Mouse (Mus musculus) c-Kit-positive CD71-positive TER-119-positive erythroid progenitor cells, embryonic 14.5 days (primary cell): Measurements from ENCODE around the gene Mmel1.

Experiments used
- DNase-seq: peaks from one replicate; pipeline ENCODE4 v3.0.0-alpha.2; 2013; ENCODE audit warnings: low spot score

The Mmel1 gene

DNA sequence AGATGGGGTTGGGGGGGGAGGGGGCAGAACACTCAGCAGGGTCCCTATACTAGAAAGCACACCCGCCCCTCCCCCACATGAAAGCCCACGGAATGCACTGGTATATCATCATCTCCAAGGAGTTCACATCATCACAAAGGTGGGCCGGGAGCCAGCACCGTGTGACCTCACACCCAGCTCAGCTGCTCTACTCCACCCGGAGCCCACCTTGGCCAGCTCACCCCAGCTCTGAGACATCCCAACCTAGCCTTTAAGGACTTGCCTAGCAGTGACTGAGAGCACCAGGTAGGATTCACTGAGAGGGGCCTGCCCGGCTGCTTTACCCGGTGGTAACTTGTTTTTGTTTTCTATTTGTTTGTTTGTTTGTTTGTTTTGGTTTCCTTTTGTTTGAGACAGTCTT is at the start of gene Mmel1:
Gene Mmel1, plus strand, starts transcription at position 146 of the 400 bp plus-strand sequence.
- DNase-seq, result no peak

DNA sequence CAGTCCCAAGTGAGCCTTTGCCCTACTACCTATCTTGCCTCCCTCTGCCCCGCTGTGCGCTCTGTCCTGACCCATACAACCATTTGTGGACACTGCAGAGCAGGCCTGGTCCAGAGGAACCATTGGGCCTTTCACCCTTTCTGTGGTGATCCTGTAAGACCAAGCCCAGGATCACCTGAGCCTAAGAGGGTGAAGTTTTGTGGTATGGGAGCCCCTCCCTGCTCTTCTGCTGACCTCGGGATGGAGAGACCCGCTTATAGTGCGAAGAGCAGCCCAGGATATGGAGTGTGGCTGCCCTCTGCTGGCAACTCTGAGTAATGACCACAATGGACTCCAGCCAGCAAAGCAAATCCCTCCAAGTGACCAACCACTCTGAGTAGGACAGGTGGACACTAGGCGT is 43.7 kb upstream of the Mmel1 start:
- DNase-seq, result peak; percentile 29

DNA sequence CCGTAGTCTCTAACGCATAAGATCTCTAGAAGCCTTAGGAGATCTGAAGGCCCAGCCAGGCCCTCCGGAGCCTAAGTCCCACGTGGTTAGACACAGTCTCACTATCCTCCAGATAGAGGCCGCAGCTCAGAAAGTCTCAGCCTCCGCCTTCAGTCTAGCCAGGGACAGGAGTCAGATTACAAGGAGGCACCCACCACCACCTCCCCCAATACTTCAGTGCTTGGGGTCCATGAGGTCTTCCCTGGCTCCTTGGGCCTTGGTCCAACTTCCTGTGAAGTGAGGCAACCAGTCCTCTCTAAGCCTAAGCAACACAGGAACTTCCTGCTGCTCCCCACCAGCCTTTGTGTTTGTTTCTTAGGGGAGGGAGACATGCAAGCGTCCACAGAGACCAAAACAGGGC is 43.2 kb upstream of the Mmel1 start:
- DNase-seq, result no peak

DNA sequence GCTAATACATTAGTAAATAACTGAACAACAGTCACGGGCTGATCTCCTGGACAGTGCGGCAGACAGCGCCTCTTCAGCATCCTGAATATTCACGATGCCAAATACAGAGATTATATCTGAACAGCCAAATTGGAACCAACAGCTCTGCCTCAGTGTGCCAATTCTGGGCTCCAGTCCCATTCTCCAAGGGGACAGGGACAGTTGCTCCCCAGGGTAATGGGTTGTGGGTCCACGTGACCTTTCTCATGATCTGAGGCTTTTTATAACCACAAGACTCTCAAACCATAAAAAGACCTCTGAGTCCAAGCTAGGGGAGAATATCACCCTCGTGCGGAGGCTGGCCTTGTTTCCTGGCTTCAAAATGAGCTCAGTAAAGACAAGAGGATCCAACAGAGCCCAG is 42.2 kb upstream of the Mmel1 start:
- DNase-seq, result no peak

DNA sequence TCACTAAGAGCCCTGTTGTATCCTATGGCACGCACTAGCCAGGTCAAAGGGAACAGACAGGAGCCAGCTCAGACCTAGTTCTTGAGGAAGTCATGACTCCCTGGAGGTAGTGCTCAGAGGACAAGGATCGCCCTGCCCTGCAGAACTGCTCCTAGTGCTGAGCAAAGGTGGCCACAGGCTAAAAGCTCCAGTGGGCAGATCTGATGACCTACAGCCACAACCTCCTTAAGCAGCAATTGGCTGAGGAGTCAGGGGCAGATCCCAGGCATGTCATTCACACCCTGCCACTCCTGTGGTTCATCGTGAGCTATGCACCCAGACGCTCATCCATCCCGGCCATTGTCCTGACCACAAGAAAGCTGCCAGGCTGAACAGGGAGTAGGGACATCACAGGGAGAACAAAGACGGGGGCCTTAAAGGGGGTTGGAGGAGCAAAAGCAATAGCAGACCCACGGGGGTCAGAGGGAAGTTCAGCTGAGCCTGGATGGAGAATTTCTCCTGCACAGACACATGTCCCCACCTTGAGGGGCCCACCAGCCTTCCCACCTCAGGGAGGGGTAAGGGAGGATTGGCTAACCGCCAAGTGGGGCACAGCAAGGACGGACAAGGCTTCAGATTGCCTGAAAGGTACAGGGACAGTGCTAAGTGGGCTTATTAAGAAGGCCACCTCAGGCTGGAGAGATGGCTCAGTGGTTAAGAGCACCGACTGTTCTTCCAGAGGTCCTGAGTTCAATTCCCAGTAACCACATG is 41.3 kb upstream of the Mmel1 start:
- no peak for DNase-seq

DNA sequence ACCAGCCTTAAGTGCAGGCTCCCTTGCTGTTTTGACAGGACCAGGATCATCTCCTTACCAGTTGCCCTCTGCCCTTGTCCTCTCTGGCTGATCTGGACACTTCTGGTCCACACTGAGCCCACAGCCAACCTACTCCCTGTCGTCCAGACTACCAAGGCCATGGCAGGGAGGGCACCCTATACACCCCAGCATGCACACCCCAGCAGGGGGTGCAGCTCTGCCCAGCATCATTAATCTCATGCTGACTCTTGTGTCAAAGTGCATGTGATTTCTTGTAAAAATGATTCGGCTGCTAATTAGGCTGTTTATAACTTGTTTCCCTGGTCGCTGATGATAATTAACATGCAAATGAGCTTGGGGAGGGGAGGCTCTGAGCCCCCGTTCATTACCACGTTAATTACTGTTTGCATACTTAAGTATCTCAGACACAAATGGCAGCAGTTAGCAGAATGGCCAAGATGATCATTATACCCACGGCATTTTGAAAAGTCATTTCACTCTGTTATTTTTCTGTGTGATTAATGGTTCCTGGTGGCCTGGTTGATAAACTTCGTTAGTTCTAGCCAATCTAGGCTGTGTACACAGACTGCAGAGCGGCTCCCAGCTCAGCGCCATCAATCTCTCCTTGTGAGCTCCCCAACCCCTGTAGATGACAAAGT is 37.3 kb upstream of the Mmel1 start:
- no peak for DNase-seq

DNA sequence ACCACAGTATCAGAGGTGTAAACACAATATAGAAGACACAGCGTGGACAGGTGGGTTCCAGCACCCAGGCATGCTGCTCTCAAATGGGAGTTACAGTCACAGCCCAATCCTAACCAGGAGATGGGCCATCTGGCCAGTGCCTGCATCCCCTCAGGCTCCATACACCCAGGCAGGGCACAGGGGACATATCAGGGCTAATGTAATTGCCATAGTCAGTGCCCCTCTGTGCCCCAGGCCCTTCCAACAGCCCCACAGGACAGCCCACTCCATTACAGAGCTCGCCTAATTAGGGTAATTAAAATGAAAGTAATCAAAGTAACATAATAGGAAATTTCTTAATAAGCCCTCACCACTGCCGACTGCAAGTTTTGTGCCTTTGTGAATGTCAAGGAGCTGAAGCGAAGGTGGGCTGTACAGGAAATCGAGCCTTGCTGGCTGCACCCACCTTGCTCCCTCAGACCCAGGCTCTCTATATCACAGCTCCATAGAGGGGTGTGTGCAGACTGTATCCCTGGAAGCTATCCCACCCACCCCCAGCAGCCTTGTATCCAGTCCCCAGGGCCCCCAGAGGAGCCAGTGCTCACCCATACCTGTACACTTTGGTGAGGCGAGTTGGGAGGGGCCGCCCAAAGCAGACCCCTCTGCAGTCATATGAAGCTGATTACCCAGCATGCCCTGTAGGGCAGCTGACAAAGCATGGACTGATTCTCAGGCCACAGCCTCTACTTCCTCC is 33.0 kb upstream of the Mmel1 start:
- no peak for DNase-seq

DNA sequence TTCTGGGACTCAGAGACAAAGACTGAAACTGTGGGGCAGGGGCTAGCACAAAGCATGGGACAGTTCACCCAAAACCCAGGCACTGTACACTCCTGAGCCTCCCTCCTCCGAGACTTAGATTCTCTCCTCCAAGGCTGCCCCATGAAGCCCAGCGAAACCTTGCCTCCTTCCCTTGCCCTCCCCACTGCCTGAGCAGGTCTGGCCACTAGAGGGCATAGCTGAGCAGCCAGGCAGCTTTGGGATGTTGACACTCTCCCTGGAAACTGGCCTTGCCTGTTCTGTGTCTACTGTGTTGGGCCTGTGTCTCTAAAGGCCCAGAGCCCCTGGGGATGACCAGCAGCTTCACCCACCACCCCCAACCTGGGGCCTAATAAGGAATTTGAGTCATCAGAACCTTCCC is 32.2 kb upstream of the Mmel1 start, which contains the start of gene Ttc34:
Gene Ttc34, plus strand, starts transcription at position 290 of the 400 bp plus-strand sequence.
- DNase-seq, result peak; percentile 60

DNA sequence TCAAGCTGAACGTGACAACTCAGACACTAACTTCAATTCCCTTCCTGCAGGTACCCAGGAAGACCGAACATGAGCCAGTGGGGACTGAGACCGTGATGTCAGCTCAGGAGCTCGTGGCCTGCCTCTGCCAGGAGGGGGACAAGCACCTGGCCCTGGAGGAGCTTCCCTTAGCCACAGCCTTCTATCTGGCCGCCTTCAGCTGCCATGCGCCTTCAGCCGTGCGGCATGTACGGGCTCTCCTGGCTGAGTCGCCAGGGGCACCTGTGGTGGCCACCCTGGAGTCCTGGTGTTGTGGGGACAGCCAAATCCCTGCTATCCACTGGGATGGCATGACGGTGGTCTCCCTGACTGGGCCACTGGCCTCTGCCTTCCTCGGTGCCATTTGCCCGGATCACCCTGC is 30.6 kb upstream of the Mmel1 start:
- DNase-seq, result no peak

DNA sequence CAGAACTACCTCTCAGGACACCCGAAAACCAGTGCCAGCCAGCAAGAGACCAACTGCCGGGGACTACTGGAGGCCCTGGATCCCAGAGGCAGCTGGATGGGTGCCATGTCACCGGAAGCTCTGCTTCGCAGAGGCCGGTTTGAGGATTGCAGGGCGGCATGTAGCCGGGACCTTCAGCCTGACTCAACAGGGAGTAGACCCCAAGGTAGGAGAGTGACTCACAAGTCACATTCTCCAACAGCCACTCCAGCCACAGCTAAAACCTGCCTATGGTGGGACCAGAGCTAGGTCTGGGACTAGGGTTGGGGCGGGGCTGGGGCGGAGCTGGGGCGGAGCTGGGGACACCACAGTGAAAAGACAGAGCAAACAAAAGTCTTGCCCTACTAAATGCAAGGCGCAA is 30.0 kb upstream of the Mmel1 start:
- DNase-seq, result peak; percentile 26

DNA sequence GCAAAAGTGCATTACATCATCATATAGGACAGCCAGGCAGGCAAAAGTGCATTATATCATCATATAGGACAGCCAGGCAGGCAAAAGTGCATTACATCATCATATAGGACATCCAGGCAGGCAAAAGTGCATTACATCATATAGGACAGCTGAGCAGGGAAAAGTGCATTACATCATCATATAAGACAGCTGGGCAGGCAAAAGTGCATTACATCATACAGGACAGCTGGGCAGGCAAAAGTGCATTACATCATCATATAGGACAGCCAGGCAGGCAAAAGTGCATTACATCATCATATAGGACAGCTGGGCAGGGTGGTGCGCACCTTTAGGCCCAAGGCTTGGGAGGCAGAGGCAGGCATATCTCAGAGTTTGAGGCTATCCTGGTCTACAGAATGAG is 16.7 kb upstream of the Mmel1 start:
- no peak for DNase-seq

DNA sequence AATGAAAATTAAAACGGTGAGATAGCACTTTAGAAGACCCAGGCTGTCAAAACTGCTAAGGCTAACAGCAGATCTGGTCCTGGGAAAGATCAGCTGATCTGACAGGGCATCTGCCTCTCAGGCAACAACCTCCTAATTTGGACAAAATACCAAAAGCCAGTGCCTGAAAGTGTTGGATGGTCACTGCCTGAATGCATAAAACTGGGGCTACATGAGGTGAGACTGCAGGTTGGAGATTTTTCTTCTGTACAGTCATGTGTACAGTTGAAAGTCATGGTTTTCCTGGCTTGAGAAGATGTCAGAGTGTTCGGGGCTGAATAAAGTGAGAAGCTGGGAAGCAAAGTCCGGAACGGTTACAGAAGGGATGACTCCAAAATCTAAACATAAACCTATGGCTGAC is 15.5 kb upstream of the Mmel1 start:
- DNase-seq, result no peak

DNA sequence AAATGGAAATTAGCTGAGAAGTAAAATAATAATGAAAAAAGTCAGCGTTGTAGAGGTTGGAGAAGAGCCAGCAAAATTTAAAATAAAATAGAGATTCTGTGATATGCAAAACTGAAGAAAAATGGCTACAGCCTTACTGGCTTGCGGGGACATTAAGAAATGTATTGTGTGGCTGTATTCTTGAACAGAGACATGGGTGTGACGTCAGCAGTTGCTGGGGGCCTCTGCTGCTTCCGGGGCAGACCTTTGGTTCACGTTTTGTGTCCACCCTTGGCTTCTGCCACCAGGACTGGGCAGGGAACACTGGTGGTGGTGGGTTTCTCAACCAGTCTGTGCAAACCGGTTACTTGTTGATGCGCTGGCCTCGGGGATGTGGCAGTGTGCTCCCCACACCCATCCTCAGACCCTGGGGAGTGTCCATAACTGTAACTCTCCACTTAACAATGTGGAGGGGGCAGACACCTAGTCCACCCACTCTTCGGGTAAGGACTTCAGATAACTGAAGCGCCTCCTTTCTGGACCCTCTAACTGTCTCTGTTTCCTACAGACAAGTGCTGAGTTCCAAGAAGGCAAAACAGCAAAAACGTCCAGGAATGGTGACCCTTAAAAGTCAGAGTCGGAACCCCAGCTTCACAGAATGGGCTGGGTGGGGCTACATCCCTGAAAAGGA is 14.6 kb upstream of the Mmel1 start:
- no peak for DNase-seq

DNA sequence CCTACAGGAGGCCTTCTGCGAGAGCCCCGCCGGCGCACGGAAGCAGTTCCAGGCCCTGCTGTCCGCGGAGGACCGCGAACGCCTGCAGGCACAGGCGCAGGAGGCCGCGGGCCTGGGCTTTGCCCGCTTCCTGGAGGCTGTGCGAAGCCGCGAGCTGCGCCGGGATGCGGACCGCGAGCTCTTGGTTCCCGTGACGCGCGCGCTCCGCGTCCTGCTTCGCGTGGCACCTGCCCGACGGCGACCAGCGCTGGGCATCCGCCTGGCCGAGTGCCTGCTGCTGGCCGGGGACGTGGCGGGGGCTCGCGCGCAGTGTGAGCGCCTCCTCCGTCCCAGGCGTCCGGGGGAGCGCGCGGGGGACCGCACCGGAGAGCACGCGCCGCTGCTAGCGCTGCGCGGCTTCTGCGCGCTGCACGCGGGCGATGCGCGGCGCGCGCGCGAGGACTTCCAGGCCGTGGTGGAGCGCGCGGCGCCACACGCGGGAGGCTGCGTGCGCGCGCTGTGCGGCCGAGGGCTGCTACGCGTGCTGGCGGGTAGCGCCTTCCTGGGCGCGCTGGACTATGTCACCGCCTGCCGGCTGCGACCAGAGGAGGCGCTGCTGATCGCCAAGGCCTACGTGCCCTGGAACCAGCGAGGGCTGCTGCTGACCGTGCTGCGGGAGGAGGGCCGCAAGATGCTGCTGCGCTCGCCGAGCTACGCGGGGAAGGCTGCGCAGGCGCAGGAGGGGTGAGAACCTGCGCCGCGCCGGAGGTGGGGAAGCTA is 13.5 kb upstream of the Mmel1 start:
- DNase-seq, result no peak

DNA sequence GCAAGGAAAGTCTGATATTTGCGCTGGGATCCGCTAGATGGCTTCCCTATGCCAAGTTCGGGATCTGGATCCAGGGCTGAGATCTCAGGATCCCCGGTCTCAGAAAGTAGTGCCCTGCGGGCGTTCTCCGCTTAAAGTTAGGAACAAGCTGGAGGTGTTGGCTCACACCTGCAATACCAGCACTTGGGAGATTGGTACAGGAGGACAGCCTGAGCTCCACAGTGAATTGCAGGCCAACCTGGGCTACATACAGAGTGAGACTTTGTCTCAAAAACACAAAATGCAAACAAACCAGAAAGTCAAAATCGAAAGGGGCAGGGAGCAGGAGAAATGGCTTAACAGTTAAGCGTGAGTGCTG is 12.9 kb upstream of the Mmel1 start:
- no peak for DNase-seq

DNA sequence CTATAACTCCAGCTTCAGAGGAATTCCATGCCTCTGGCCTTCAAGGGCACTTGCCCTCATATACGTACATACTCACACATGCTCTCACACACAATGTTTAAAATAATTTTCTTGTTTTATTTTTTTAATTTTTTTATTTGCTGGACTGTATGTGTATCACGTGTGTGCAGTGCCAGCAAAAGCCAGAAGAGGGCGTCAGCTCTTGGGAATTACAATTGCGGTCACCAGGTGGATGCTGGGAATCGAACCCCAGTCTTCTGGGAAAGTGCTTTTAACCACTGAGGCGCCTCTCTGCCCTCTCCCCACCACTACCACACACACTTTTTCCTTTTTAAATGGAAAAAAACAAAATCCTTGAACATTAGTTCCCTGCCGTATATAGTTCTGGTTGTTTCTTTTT is 12.5 kb upstream of the Mmel1 start:
- DNase-seq, result no peak

DNA sequence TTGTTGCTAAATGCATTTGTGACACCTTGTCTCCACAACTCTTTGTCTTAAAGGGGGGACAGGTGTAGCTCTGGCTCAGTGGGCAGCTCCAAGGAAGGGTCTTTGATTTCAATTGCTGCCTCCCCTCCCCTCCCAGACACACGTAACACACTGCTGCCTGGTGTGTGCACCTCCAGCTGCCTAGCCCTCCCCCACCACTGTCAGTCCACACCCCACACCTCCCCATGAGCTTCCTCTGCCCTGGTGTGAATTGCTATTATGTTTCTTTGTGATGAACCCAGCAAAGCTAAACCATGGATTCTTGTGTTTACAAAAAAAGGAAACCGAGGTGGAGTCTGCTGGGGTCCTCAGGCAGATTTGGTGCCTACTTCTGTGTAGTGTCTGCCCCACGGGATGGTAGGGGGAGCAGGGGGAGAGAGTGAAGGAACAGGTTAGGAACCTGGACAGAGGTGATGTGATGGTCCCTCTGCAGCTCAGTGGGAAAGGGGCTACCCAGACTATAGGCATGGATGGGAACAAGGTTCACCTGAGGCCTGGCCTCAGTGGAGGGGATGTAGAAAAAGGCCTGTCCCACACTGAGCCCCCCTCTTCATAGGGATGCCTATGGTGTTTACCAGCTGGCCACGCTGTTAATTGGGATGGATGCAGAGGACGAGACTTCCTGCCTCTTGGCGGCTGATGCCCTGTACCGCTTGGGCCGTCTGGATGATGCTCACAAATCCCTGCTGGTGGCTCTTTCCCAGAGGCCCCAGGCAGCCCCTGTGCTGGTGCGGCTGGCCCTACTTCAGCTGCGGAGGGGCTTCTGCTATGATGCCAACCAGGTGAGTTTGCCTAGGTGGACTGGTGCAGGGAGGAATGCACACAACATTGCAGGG is 11.8 kb upstream of the Mmel1 start:
- DNase-seq, result no peak

DNA sequence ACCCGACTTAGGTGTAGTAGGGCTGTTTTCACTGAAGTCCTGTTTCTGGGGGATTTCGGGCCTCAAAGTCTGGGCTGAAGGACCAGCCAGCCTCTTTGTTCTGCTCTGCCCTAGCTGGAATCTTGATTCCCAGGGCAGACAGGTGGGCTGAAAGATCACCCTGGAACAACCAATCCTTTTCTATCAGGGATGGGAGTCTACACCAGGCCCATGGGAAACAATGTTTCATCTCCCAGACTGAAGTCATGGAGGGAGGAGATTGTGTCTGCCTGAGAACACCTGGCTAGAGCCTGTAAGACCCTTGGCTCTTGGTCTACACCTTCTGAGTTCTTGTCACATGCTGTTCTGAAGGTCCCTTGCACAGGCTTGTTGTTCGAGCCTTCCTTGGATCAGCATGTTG is 10.8 kb upstream of the Mmel1 start:
- no peak for DNase-seq

DNA sequence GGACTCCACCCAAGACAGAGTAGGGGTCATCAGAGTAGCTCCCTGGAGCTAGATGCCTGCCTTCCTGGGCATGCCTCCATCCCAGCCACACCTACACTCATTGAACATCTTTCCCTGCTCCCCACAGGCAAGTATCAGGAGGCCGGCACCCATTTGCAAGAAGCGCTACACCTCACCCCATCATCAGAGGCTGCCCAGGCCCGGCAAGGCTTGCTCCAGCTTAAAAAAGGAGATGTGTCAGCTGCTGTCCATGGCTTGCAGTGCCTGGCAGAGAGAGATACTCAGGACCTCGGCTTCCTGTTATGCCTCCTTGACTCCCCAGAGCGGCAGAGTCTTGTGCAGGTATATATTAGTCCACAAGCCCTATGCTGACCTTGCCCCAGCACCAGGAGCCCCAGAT is 7.4 kb upstream of the Mmel1 start:
- DNase-seq, result no peak

DNA sequence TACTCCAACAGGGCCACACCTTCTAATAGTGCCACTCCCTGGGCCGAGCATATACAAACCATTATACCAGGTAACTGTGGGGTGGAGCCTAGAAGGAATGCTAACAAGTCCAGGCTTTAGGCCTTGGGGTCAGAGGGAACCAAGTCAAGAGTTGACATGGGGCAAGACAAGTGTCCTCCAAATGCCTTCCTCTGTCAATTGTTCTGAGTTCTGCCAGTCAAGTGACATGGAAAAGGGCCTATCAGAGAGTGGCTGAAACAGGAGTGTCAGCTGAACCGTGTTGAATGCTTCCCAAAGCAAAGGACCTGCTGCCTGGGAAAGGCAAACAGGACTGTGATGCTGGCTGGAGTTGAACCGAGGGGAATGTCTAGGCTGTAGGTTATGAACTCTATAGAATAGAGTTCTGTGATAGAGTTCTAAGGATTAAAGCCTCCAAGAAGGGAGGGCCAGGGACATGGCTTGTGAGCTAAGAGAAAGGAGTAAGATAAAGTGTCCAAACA is 5.9 kb upstream of the Mmel1 start:
- no peak for DNase-seq

DNA sequence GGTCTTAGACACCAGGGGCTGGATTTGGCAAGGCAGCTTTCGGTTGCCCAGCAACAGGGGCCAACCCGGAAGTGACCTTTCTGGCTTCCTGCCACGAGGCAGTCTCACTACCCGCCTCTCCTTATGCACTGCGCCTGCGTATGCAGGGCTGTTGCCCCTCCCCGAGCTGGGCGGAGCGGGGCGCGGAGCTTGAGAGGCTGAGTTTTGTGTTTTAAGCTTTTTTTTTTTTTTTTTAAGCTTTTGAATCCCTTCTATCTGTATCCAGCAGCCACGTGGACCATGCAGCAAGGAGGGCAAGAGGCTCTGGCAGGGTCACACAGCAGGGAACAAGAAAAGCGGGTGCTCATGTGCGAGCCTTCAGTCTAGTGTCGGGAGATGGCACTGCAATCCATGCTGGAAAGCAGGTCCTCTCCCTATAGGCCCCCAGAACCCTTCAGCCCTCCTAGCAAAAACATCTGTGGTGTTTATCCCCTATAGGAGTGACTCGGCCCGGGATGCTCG is 5.1 kb upstream of the Mmel1 start:
- DNase-seq, result peak; percentile 73
